Mouse (Mus musculus): ENCODE data around the gene Slc6a1. TPM values are rescaled to one million over a fixed set of nuclear protein-coding genes. Genes with fewer than 3 reads are reported as not detected.

Gene Slc6a1
- polyA plus RNA-seq, 1 experiment = 0.27 TPM

DNA sequence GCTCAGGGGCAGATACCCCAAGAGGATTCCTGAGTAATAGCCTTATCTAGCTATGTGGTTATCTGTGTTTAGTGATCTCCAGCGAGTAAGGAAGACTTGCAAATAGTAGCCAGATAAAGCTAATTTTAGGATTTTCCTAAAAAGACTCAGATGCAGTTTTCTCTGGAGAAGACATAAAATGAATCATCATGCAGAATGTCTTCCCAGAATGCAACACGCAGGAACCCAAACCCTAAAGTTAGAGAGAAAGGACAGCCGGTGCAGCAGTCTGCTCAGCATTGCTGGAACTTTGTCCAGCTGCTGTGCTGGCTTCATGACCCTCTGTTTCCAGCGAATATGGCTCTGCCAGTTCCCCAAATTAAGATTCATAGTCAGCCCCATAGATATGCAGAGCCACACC, 72.2 kb downstream of the Slc6a1 start:
- TF ChIP-seq CTCF (IDR thresholded peaks at IDR 0.05; ENCODE audit: control insufficient read depth, insufficient read depth, insufficient replicate concordance, low read depth, low read length) (no peak), POLR2A (IDR thresholded peaks at IDR 0.05; ENCODE audit: control insufficient read depth, low read depth, low read length) (no peak)
- H3K4me1 ChIP-seq (ENCODE audit: control insufficient read depth, insufficient read depth, low read length) = no peaks in the 10 kb centered on the region
- no peak overlapping the region for H3K27ac ChIP-seq (ENCODE audit: control insufficient read depth, insufficient read depth, low read depth, low read length)

GRCm38 (mm10) chr6:114358171-114358570, 75.7 kb downstream of the Slc6a1 start:
- TF ChIP-seq POLR2A (IDR thresholded peaks at IDR 0.05; ENCODE audit: control insufficient read depth, low read depth, low read length) (no peak), CTCF (IDR thresholded peaks at IDR 0.05; ENCODE audit: control insufficient read depth, insufficient read depth, insufficient replicate concordance, low read depth, low read length) (no peak)
- Histone ChIP-seq H3K27me3 (ENCODE audit: control insufficient read depth, insufficient read depth, low read length) (no peaks in the 10 kb centered on the region), H3K36me3 (ENCODE audit: control insufficient read depth, insufficient read depth, low read length) (no peaks in the 10 kb centered on the region), H3K4me3 (ENCODE audit: control insufficient read depth, low read depth, low read length) (no peak overlapping the region), H3K4me1 (ENCODE audit: control insufficient read depth, insufficient read depth, low read length) (no peaks in the 10 kb centered on the region), H3K27ac (ENCODE audit: control insufficient read depth, insufficient read depth, low read depth, low read length) (no peak overlapping the region)

More for the DNA sequence above, 72.2 kb downstream of the Slc6a1 start:
- no peaks in the 10 kb centered on the region for H3K36me3 ChIP-seq (ENCODE audit: control insufficient read depth, insufficient read depth, low read length)
- no peaks in the 10 kb centered on the region for H3K27me3 ChIP-seq (ENCODE audit: control insufficient read depth, insufficient read depth, low read length)
- no peak overlapping the region for H3K4me3 ChIP-seq (ENCODE audit: control insufficient read depth, low read depth, low read length)

DNA sequence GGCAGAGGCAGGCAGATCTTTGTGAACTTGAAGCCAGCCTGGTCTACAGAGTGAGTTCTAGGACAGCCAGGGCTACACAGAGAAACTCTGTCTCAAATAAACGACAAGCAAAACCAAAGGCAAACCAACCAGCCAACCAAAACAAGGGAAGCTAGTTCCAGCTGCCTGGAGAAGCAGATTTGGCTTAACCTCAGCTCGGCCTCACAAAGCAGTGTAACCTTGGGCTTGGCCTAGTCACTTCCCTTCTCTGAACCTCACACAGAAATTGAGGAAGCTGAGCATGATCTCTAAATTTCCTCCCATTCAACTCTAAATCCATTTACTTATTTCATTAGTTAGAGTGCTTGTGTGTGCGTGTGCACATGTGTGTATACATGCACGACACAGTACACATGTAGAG, 79.9 kb downstream of the Slc6a1 start:
- Histone ChIP-seq H3K4me1 (ENCODE audit: control insufficient read depth, insufficient read depth, low read length) (no peaks in the 10 kb centered on the region), H3K27me3 (ENCODE audit: control insufficient read depth, insufficient read depth, low read length) (no peaks in the 10 kb centered on the region), H3K4me3 (ENCODE audit: control insufficient read depth, low read depth, low read length) (no peak overlapping the region), H3K36me3 (ENCODE audit: control insufficient read depth, insufficient read depth, low read length) (no peaks in the 10 kb centered on the region), H3K27ac (ENCODE audit: control insufficient read depth, insufficient read depth, low read depth, low read length) (no peak overlapping the region)
- TF ChIP-seq CTCF (IDR thresholded peaks at IDR 0.05; ENCODE audit: control insufficient read depth, insufficient read depth, insufficient replicate concordance, low read depth, low read length) (no peak), POLR2A (IDR thresholded peaks at IDR 0.05; ENCODE audit: control insufficient read depth, low read depth, low read length) (no peak)

GRCm38 (mm10) chr6:114363740-114364139, 81.3 kb downstream of the Slc6a1 start:
- Histone ChIP-seq H3K27me3 (ENCODE audit: control insufficient read depth, insufficient read depth, low read length) (no peaks in the 10 kb centered on the region), H3K27ac (ENCODE audit: control insufficient read depth, insufficient read depth, low read depth, low read length) (no peak overlapping the region), H3K4me1 (ENCODE audit: control insufficient read depth, insufficient read depth, low read length) (no peaks in the 10 kb centered on the region), H3K4me3 (ENCODE audit: control insufficient read depth, low read depth, low read length) (no peak overlapping the region), H3K36me3 (ENCODE audit: control insufficient read depth, insufficient read depth, low read length) (no peaks in the 10 kb centered on the region)
- TF ChIP-seq CTCF (IDR thresholded peaks at IDR 0.05; ENCODE audit: control insufficient read depth, insufficient read depth, insufficient replicate concordance, low read depth, low read length) = no peak
- no peak for TF ChIP-seq POLR2A (IDR thresholded peaks at IDR 0.05; ENCODE audit: control insufficient read depth, low read depth, low read length)

- no peaks in the 10 kb centered on the region for H3K27me3 ChIP-seq (ENCODE audit: control insufficient read depth, insufficient read depth, low read length)
- no peak overlapping the region for H3K27ac ChIP-seq (ENCODE audit: control insufficient read depth, insufficient read depth, low read depth, low read length)
- no peaks in the 10 kb centered on the region for H3K4me1 ChIP-seq (ENCODE audit: control insufficient read depth, insufficient read depth, low read length)
- H3K4me3 ChIP-seq (ENCODE audit: control insufficient read depth, low read depth, low read length) = no peak overlapping the region
- no peak for TF ChIP-seq POLR2A (IDR thresholded peaks at IDR 0.05; ENCODE audit: control insufficient read depth, low read depth, low read length)
- no peak for TF ChIP-seq CTCF (IDR thresholded peaks at IDR 0.05; ENCODE audit: control insufficient read depth, insufficient read depth, insufficient replicate concordance, low read depth, low read length)
- H3K36me3 ChIP-seq (ENCODE audit: control insufficient read depth, insufficient read depth, low read length) = no peaks in the 10 kb centered on the region
Observed at GRCm38 (mm10) chr6:114364734-114365133, 82.3 kb downstream of the Slc6a1 start.

DNA sequence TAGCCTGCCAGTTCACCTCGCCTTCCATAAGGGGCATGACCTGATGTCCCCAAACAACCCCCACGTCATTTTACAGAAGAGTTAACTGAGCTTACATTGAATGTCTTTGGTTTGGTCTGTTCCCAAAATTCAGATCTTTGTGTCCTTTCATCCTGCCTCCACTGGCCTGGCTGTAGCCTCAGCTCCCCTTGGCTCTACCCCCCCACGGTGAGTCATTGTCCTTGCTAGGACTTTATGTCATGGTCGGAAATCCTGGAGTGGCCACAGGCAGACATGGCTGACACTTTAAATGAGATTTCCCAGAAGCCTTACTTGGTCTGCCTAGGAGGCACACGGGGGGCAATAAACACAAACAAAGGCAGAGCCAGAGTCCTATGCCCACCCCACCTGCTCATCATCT, 83.8 kb downstream of the Slc6a1 start:
- no peaks in the 10 kb centered on the region for H3K4me1 ChIP-seq (ENCODE audit: control insufficient read depth, insufficient read depth, low read length)
- TF ChIP-seq POLR2A (IDR thresholded peaks at IDR 0.05; ENCODE audit: control insufficient read depth, low read depth, low read length) = no peak
- TF ChIP-seq CTCF (IDR thresholded peaks at IDR 0.05; ENCODE audit: control insufficient read depth, insufficient read depth, insufficient replicate concordance, low read depth, low read length) = no peak

More for the DNA sequence above, 83.8 kb downstream of the Slc6a1 start:
- Histone ChIP-seq H3K27me3 (ENCODE audit: control insufficient read depth, insufficient read depth, low read length) (no peaks in the 10 kb centered on the region), H3K4me3 (ENCODE audit: control insufficient read depth, low read depth, low read length) (no peak overlapping the region), H3K27ac (ENCODE audit: control insufficient read depth, insufficient read depth, low read depth, low read length) (no peak overlapping the region), H3K36me3 (ENCODE audit: control insufficient read depth, insufficient read depth, low read length) (no peaks in the 10 kb centered on the region)

Other genes starting within 250 kb of the Slc6a1 start
- 0.85 and 1.2 TPM in 2 replicates for gene Atp2b2, start 240.0 kb upstream of the Slc6a1 start, polyA plus RNA-seq (2012; rRNA removed)
- gene Slc6a11, start 151.4 kb upstream of the Slc6a1 start, polyA plus RNA-seq (2012; rRNA removed) = 1.2 and 1.6 TPM in 2 replicates
- gene Hrh1, start 115.3 kb downstream of the Slc6a1 start, polyA plus RNA-seq (2012; rRNA removed) = 0.48 and 0.73 TPM in 2 replicates